Mouse (Mus musculus) E14TG2a.4 (cell line): ENCODE data around the gene Ubqln2.

ENCODE experiments used
- CTCF ChIP-seq: conservative IDR thresholded peaks from 2 replicates; pipeline ENCODE4 v1.5.1; 2014; ENCODE audit warnings: low read length
- NANOG ChIP-seq: IDR thresholded peaks from 2 replicates; pipeline ENCODE4 v1.6.1; 2014; ENCODE audit warnings: borderline replicate concordance, low read length, mixed read lengths
- POU5F1 ChIP-seq: IDR thresholded peaks from 2 replicates; pipeline ENCODE4 v1.6.1; 2014; ENCODE audit warnings: low read length, borderline replicate concordance

DNA sequence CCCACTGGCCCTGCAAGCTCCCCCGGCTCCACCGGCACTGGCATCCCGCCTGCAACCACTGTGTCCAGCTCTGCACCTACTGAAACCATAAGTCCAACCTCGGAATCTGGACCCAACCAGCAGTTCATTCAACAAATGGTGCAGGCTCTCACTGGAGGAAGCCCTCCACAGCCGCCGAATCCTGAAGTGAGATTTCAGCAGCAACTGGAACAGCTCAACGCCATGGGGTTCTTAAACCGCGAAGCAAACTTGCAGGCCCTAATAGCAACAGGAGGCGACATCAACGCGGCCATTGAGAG lies 2.0 kb downstream of the Ubqln2 start:
- TF ChIP-seq CTCF: no peak
- TF ChIP-seq NANOG: no peak
- no peak for TF ChIP-seq POU5F1
